Mouse (Mus musculus) CD4-positive, CD25-positive, alpha-beta regulatory T cell, adult 2 months (primary cell): ENCODE results near the gene Tmem178.

ENCODE experiments used
- DNase-seq: peaks from one replicate; pipeline ENCODE4 v3.0.0-alpha.2; 2012; ENCODE audit warnings: low read depth, low spot score

Tmem178 gene

DNA sequence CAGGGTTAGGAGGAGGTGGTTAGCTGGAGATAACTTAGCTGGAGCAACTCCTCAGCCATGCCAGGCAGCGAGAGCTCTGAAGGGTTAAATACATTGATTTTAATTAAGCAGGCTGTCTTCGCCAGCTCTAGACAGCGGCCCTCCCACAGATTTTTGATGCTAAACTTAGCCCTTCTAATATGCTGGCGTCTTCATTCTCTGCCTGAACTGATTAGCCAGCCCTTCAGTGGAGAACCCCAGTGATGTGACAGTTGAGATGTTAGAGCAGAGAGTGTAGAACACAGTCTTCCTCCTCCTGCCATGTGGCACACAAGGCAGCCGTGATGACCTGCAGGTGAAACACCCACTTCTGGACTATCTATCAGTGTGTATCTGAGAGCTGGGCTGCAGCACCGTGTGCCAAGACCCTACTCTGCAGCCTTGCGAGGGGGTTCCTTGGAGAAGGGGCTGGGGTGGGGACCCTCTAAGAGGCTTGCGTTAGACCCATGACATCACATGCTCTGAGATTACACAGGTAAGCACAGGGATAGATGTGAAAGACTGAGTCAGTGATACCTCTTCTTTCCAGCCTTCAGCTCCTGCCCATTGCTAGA, 47.2 kb downstream of the Tmem178 start:
- DNase-seq = no peak

DNA sequence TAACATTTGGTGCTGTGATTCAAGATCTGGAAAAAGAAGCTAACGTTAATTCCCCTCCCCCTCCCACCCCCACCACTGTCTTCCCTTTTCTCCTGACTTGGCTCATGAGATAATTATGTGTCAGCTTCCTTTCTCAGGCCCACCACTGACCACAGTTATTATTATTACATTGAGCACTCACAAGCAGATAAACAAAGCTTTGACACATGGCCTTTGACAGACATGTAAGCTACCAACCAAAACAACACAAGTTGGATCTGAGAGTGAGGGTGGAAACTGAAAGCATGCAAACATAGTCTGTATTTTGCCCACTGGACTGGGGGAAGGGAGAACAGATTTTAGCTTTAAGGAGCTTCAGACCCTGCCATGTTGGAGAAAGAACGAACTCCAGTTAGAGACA, 52.8 kb downstream of the Tmem178 start:
- no peak for DNase-seq

DNA sequence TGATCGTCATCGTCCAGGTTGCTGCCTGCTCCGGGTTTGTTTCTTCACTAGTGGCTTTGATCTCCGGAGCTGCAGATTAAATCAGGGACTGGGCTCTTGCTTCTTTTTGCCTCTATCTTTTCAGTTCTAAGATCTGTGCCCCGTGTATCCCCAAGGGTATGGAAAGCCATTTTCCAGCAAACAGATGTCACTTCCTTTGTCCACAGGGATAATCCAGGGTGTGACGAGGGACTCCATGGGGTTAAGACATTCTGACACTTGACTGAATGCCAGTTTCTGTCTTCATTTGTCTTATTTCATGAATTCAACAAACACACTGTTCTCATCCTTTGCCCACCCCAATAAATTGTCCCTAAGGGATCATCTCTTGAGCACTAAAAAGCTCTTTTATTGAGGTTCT, 54.5 kb downstream of the Tmem178 start:
- DNase-seq = no peak

DNA sequence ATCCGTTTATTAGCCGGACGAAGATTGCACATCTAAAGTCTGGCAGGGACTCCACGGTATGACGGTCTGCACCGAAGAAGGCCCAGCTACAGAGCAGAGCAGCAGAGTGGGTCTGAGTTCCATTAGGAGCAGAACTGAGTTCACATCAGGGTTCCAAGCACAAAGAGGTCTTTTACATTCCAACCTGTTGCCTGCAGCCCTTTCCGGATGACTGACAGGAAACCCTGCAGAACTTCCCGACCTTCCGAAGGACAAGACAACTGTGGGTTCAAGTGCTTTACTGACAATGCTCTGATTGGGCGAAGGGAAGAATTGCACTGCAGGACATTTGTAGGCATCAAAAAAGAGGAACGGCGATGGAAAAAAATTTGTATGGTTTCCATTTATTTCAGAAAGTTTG, 56.6 kb downstream of the Tmem178 start:
- DNase-seq = no peak

DNA sequence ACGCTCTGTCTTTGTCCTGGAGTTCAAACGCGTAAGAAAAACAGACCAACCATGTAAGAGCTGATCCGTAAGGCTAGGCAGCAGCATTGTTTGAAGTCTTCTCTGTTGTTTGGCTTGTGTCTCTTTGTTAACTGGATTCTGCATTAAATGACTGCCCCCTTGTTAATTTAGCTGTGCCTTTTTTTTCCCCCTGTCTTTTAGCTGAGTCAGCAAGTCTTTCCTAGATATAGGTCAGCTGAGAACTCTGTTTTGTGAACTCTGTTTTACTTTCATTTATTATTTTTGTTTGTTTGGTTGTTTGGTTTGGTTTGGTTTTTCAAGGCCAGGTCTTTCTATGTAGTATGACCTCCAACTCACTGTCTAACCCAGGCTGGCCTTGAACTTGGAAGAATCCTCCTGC, 57.2 kb downstream of the Tmem178 start:
- DNase-seq = no peak

DNA sequence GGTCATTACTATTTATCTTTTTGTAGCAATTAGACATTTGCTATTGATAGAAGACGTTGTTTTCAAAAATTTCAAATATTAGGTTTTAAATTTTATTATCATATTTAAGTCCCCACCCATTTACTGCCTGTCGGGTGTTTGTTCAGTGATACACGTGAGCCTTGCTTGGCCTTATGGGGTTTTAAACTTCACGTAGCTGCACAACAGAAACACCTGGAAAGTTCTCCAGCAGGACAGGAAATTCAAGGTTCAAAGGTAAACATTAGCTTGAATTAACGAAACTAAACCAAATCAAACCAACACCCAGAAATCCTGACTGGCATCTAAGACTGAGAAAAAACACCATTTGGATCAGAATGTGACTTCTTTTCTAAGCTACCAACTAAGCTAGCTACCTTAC, 57.7 kb downstream of the Tmem178 start:
- DNase-seq = no peak

DNA sequence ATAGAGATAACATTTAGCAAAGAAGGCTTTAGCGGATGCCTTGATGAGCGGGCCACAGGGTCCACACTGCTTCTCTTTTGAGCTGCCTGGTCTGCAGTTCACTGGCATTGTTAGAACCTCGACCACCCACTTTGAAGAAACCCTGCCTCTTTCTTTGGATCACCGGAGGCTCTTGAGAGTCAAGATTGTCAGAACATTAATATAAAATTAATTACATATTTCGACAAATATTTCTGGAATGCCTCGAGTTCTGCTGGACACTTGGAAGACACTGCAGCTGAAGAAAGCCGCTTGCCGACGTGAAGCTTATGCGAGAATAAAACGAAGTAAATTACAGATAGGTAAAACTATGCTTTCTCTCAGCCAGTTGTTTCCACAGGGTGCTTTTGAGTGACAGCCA, 60.0 kb downstream of the Tmem178 start:
- DNase-seq = no peak

DNA sequence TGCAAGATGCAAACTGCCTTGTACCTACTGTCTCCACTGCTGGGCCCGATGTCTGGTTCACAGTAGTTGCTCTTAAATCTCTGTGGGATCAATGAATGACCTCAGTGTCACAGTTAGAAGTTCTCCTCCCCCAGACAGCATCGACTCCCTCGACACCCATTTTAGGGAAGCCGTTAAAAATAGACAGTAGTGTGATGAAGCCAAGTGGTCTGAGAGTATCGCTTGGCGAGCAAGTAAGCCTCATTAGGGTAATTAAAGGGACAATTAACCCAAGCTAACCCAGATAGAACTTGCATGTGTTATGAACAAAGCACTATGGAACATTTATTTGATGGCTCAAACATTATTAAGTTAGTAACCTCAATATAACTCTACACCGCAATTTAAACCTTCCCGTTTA, 60.9 kb downstream of the Tmem178 start:
- DNase-seq = no peak

DNA sequence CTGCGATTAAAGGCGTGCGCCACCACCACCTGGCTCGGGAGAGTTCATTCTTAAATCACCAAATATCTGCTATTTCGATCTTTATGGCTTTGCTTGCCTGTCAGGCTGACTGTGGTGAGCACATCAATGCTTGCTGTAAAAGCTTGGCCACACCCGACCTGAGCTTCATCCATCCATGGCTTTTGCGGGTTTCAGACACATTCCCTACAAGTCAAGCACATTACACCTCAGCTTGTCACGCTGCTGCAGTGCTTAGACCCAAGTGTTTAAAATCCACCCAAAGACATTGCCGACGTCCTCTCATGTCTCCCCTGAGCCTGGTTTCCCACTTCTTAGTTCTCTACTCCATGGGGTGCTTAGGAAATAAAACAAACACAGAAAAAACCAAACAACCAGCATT, 64.7 kb downstream of the Tmem178 start:
- no peak for DNase-seq

DNA sequence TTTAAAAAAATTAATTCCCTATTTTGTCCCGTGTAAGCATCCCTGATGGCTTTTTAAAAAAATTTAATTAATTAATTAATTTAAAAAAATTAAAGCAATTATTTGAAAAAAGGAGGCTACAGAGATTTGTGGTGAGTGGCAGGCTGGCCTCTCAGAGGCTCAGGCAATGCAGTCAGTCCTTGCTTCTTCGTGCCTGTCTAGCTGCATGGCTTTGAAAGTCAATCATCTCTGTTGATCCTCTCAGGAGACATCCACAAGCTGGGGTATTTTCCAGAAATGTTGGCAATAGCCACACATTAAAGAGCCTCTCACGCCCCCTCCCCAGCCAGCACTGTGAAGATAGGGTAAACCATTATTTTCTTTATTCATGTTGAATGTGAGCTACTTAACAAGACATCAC, 65.8 kb downstream of the Tmem178 start:
- DNase-seq = no peak

DNA sequence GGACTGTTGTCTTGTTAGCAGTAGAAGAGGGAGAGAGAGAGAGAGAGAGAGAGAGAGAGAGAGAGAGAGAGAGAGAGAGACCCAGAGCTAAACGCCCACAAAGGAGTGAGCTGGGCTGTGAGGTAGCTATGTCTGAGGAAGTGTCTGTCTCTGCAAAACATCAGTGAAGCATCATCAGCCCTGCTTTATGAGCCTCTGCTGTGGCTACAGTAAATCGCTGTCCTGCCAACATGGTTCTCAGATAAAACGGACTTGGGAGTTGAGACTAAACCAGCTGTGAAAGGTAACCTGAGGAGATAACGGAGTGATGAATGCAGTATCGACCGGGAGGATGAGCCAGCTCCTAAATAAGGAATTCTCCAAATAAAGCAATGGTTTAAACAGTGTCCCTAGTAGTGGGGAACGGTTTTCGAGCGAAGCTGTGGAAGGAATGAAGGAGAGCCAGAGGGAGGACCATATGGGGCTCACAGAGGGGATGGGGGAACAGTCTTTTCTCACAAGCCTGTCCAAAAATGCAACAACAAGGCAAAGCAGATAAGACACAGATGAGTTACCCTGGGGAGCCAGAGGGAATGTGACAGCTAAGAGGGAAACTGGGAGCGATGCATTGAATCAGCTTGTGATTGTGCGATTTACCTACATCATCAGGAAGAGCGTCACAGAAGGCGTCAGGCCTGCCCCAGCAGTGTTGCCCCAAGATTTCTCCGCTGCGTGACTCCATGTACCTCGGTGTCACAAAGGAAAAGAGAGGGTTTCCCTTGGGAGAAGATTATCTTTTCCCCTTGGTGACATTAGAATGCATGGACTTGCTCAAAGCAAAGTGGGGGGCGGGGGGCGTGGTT, 66.6 kb downstream of the Tmem178 start:
- DNase-seq = no peak

DNA sequence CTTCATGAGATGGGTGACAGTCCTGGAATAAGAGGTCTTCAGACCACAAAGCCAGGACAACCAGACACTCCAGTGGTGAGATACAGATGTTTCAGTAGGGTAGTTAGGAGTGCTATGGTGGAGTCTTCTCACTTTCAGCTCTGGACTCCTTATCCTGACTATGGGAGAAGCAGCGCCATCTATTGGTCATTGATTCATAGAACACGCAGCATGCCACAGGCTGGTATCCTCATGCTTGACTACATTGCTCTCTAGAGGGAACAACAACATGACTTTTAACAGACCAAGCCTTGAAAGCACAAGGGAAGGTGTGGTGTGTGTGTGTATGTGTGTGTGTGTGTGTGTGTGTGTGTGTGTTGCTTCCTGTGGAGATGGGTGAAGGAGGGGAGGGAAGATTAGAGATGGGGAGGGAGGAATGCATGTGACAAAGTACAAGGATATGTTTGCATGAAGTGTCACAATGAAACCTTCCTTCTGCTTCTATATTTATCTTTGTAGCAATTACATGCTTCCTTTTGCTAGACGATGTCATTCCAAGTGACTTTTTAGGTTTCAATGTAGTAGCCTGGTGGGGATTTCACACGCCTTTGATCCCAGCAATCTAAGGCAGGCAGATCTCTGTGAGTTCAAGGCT, 71.5 kb downstream of the Tmem178 start:
- peak; percentile 63 for DNase-seq

DNA sequence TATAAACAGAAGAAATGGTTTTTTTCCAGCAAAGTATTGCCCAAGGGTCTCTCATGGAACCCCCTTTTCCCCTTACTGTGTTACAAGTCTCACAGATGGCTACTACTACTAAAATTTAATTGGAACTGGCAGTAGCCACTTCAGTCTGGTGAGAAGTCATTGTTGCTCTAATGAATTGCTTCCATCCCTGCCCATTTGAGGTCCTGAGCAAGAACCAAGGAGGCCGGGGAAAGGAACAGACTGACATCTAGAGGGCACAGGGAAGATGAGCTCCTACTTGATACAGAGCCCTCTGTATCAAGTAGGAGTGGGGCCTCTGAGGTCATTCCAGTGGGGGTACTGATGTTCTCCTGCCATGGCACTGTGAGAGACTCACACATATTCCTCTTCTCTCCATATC, 72.7 kb downstream of the Tmem178 start:
- DNase-seq = no peak

DNA sequence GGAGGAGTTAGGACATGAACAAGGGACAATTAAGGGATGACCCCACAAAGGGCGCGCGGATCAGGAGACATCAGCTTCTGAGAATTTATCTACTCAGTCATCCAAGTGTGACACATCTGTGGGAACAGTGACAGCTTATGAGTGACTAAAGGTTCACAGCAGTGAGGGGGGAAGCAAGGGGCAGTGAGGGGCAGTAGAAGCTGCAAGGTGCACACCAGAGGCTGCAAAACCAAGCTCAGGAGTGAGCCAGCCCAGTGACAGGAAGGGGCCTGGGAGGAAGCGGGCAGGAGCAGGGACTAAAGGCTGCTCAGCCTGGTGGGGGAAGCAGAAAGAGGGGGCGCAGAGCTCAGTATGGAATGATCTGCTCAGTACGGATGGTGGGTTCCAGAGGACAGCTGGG, 82.9 kb downstream of the Tmem178 start:
- no peak for DNase-seq

DNA sequence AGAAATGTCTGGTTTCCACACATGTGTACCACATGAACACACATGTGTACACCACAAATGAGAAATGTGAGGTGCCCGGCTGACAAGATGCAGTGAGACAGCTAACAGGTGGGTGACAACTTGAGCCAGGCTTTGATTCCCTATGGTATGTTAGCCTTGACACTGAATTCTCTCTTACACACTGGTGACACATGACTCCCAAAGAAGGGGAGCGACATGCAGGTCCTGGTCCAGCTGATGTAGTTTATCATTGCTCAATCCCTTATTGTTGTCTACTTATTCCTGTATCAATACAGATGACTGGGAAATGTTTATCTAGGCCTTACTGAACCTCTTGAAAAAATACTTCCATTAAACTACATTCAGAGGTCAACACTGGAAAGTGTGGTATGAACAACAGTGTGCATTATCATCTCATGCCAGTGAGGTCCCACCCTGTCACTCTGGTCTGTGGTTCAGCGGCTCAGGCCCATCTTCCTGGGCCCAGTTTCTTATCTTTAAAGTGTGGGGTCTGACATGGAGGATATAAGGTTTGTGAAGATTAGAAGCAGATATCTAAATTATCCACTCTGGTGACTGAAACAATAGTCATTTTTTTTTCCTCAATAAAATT, 87.5 kb downstream of the Tmem178 start:
- no peak for DNase-seq

DNA sequence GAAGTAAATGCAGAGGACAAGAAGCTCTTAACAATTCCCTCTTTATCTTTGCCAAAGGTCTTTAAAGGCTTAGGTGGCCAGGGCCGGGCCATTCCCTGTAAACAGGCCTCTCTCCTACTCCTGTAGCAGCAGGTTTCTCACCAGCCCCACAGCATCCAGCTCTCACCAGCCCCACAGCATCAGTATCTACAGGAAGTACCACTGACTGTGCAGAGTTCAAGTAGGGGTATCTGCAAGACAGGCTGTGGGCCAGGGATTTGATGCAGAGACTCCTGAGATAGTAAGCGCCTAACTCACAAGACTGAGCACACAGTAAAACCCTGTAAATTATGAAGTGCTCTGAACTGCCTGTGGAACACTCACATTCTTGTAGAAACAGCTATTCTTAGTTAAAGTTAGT, 88.5 kb downstream of the Tmem178 start:
- no peak for DNase-seq

DNA sequence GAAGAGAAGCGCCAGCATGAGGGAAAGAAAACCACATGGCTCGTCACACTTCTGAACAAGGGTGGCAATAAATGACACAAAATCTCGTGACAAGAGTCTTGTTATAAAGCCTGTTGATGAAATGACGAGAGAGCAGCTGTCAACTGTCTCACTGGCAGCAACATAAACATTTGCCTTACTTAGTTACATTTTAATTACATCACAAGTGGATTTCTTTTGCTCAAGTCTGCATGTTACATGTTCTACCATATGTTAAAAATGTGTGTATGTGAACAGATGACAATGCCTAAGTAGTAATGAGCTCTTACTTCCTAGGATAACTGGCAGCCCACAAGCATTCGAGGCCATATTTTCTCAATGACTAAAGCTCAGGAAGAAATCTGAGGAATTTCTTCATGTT, 90.9 kb downstream of the Tmem178 start:
- no peak for DNase-seq

DNA sequence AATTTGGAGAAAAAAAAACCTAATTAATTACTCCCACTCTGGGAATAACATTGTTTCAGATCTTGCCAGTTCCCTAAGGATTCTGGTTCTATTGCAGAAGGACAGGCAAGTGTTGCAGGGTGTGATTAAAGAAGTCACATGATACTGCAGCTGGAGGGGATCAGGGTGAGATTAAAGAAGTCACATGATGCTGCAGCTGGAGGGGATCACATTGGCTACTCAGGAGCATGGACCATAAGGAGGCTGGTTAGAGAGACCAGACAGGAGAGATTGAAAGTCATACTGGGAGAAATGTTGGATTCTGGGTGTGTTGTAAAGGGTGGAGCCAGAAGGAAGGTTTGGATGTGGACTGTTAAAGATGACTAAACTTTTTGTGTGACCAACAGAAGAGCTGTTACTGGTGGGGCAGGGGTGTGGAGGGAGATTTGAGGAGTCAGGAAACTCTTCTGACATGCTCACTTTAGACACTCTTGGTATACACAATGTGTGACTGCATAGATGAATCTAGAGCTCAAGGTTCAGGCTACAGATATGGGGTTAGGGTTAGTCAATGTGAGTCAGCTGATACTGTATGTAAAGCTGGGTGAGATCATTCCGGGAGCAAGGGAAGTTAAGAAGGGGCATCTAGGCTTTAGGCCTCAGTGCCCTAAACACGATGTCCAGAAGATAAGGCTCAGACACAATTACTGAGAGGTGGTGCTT, 94.4 kb downstream of the Tmem178 start:
- no peak for DNase-seq

DNA sequence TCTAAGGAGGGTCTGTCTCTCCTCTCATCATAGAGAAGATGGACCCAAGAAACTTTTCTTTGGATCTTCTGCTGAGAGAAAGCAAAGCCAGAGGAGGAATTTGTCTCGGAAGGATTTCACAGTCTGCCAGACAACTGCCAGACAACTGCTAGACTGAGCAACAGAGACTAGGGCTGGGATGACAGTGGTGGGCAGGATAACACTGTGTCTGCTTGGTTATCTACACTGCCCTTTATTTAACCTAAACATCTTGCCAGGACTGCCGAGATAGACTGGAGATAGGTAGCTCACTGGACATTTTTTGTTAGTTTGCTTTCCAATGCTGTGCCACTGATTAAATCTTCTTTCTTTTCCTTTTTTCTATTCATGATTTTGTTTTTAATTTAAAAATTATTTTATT, 97.2 kb downstream of the Tmem178 start:
- no peak for DNase-seq

DNA sequence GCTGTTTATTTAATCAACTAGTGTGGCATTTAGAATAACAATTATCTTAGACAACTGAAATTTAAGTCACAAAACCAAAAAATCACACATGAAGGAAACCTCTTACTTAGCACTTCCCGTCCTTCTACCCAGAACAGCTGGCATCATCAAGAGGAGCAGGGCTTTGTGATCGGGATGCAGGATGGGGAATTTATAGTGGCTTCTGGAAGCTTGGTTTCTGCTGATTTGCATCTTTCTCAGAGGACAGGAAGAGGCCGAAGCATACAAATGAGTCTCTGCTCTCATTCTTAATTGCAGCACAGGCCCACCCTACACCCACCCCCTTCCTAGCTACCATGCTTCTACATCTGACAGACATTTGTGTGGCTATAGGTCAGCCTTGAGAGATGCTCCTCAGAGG, 99.9 kb downstream of the Tmem178 start:
- DNase-seq = no peak

DNA sequence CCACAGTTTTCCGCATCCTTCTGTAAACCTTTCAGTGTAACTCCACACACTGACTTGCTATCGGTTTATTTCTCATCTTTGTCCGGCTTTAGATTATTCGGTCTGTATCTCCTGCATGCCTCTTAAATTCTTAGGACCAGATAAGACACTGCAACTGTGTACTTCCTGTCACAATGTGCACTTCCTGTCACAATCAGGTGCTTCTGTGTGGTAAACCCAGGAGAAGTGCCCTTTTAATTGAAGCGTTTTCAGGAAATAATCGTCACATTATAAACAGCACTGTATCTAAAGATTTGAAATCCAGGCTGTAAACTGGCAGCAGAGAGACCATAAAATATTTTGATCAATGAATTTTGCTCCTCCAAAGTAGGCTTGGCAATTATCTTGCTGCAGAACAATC, 100.7 kb downstream of the Tmem178 start:
- peak; percentile 39 for DNase-seq

DNA sequence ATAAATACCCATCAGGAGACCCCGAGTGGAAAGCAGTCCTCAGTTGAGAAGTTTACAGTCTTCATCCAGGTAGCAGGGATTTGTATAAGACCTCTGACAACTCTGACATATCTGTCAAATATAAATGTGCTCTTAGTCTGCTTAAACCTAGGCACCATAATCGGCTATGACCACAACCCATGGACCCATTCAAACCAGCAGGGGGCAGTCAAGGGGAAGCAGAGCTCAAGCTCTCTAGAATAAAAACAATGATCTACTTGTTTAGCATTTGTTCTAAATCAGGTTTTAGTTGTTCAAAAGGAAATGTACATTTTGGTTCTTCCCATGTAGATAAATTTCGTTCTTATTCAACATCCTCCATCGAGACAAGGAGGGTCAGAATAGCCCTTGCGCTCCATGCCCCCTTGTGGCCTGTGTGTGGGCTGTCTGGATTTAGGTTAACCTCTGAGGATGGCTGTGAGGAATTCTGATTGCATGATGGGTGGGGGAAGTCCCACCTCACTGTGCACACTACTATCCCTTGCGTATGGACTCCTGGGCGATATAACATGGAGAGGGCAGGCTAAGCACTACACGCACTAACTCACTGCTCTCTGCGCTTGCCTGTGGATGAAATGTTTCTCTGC, 101.2 kb downstream of the Tmem178 start:
- peak; percentile 81 for DNase-seq
